Mouse (Mus musculus): ENCODE results near the gene Tbx2.

The Tbx2 gene

DNA sequence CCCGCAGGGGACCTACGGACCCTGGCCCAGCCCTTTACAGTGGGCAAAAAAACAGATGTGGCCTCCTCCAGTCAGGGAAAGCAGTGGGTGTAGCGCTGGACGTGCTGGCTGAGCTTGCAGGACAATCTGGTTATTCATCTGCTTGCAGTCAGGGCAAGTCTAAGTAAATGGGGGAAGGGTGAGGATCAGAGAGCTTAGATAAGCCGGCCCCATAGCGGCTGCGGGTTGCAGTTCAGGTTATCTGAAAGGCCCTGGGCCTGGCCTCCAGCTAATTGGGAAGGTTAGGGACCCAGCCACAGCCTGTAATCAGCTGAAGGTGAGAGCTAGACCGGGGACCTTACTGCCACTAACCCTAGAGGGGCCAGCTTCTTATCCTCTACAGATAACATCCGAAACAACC, 5.0 kb upstream of the Tbx2 start:
- no peak for DNase-seq

DNA sequence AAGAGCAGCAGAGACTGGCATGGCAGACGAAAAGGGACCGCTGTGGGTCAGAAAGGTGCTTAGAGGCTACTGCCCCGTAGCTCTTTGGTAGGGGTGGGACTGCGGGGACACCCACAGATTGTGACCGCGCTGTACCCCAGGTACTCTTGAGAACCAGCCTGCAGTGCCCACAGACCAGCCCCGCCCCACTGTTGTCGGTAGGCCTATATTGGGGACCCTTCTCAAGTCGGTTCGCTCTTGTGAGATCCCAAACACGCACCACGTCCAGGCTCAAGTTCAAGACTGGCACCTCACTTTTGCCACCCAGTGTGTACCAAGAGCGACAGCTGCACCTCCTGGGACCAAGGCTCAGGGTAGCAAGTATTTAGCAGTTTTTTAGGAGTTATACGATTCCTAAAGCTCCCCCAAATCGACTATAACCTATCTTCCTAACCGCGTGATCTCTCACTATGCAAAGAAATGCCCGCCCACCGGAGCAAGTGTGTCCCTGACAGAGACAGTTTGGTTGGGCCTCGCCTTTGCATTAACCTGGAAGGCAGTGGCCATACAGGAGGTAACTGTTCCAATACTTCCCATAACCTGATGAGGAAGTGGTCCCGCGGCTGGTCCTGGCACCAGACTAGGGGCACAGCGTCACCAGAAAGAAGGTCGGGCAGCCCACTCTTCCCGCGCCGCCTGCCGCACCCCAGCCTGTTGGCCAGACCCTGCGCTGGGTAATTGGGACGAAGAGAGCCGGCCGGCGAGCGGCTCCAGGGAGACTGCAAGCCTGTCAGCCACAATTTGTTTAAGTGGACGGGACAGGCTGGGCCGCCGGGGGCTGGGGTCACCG, 3.4 kb upstream of the Tbx2 start:
- peak in 1 of 2 experiments; percentile 29 for DNase-seq

DNA sequence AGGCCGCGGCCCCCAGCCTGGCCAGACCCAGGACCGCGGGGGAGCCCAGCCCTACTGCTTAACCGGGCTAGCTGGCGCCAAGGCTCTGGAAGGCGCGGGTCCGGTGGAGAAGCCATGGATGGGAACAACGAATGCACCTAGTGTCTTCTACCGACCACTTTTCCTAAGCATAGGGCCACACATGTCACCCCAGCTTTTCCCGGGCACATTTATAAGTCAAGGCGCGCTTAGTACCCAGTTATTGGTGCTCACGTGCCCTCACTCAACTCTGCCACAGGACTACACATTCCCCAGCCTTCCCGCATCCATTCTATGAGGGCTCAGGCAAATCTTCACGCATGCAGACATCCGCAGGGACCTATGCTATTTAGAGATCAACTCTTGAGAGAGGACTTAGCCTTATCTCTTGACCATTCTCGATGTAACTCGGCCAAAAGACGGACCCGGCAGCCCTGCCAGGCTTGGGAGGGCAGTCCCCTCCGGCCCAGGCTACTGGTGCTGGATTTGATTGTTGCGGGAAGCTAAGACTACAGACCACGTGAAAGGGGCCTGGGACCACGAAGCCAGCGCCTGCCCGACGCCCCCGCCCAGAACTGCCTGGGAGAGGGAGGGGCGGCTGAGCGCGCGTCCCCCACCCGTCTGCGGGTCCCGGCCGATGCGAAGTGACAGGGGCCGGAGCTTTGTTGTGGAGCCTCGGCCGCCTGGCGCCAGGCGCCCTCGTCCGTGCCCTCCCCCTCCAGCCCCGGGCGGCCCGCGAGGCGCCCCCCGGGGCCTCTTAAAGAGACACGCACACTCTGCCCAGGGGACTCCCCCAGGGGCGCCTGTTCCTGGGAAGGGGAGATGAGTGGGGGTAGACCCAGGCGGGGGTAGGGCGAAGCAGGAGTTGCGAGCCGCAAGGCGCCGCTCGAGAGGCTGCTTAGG, 2.6 kb upstream of the Tbx2 start:
- peak in 1 of 2 experiments; percentile 15 for DNase-seq

DNA sequence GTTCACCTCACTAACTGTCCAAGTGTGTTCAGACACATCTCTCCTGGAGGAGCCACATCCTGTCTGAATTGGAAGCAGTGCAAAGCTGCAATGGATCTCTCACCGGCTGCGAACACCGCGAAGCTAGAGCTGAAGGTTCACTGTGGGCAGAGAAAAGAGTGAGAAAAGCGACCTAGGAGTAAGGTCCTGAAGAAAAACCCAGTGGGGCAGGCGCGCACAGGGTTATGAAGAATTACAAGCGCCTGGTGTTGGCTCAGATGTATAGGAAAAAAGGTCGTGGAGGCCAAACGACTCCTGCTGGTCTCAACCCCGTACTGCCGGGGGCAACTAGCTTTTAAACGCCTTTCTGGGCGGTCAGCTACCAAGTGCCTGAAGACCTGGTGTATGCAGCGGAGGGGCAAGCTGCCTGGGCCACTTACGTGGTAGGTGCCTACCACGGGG, 1.4 kb upstream of the Tbx2 start:
- DNase-seq, result peak; percentile 29 to 37

DNA sequence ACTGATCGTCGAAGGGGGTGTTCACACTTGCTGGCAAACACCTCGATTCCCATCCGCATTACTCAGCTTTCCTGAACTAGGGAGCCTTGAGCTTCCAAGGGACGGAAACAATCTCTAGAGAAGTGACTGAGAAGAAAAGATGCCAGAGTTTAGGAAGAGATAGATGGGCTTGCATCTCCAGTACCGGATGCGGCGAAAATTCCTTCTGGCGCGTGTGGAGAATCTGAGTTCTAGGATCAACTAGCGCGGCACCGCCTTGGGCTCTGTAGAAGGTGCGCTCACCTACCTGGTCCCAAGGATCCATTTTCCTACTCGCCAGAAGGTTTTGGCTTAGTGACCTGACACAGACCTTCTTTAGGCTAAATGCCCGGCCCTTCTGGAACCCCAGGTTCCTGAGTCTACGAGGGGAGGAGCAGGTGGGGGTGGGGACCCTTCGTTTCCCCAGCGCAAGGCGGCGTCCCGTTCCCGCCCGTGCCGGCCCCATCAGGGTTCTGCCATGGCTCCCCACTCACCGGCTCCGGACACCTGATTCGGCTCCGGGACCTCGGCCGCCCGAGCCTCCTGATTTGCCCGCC, 608 bp upstream of the Tbx2 start:
- peak in 1 of 2 experiments; percentile 23 for DNase-seq

DNA sequence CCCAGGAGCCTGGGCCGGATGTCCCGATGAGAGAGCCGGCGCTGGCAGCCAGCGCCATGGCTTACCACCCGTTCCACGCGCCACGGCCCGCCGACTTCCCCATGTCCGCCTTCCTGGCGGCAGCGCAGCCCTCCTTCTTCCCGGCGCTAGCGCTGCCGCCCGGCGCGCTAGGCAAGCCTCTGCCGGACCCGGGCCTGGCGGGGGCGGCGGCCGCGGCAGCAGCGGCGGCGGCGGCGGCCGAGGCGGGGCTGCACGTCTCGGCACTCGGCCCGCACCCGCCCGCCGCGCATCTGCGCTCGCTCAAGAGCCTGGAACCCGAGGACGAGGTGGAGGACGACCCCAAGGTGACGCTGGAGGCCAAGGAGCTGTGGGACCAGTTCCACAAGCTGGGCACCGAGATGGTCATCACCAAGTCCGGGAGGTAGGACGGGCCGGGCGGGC, 750 bp downstream of the Tbx2 start:
- DNase-seq, result peak in 1 of 2 experiments; percentile 32

DNA sequence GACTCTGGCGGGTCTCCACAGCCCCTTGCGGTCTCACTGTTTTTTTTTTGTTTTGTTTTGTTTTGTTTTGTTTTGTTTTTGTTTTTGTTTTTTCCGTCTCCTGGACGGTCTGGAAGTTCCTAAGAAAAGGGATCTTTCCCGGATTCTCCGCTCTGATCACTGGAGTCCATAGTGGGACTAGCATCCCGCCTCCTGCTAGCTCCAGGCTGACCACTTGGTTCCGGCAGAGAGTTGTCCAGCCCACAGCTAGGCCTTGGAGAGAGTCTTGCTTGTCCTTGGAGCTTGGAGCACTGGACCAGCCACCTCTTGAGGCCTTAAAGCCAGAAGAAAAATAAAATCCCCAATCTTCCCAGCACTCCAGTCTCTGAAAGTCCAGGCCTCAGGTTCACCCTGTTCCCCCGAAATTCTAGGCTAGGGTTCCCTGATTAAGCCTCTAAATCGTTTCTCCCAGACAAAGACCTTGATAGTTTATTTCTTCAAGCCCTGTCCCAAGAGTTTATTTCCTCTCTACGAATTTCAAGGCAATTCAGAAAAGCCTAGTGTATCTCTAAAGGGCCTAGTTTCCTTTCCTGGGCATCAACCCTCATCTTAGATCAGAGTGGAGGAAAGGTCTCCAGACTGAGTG, 1.5 kb downstream of the Tbx2 start:
- DNase-seq, result peak in 1 of 2 experiments; percentile 25

DNA sequence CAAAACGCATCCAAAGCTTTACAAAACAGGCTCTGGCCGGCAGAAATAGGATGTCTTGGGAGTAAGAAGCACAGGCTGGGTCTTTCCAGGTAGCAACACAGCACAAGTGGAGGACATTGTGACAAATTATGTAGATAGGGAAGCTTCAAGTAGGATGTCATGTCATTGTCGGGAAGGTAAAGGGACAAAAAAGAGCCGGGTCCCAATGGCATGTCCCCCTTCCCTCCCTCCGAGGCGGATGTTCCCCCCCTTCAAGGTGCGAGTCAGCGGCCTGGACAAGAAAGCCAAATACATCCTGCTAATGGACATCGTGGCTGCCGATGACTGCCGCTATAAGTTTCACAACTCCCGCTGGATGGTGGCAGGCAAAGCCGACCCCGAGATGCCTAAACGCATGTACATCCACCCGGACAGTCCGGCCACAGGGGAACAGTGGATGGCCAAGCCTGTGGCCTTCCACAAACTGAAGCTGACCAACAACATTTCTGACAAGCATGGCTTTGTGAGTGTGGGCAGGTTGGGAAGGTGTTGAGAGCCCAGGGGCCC, 2.1 kb downstream of the Tbx2 start:
- peak; percentile 34 to 36 for DNase-seq

DNA sequence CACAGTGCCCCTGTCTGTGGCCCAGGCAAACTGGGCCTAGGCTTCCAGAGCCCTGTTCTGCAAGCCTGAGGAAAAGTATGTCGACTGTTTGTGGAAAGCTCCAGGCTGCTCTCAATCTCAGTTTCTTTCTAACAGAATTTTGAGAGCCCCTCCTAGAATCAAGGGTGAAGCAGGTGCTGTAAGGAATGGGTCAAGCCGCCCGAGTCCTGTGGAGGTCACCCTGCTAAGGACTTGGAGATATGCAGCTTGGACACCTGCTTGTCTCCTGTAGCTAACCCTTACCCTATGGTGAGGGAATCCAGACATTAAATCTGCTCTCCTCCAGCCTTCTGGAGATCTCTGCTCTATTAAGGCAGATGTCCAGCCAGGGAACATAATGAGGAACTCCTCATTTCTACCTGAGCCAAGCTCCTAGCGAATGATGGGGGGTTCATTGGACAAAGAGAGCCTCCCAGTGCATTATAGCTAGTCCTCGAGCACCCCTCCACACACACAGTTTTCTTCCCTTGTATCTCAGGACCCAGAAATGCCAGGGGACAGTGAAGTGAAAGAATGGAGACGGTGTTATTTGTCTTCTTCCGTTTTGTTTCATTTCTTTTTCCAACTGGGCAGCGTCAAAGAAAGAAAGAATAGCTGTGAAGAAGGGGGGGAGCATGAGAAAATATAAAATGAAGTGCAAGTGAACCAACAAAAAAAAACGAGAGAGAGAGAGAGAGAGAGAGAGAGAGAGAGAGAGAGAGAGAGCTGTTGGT, 2.8 kb downstream of the Tbx2 start:
- peak in 1 of 2 experiments; percentile 8 for DNase-seq

DNA sequence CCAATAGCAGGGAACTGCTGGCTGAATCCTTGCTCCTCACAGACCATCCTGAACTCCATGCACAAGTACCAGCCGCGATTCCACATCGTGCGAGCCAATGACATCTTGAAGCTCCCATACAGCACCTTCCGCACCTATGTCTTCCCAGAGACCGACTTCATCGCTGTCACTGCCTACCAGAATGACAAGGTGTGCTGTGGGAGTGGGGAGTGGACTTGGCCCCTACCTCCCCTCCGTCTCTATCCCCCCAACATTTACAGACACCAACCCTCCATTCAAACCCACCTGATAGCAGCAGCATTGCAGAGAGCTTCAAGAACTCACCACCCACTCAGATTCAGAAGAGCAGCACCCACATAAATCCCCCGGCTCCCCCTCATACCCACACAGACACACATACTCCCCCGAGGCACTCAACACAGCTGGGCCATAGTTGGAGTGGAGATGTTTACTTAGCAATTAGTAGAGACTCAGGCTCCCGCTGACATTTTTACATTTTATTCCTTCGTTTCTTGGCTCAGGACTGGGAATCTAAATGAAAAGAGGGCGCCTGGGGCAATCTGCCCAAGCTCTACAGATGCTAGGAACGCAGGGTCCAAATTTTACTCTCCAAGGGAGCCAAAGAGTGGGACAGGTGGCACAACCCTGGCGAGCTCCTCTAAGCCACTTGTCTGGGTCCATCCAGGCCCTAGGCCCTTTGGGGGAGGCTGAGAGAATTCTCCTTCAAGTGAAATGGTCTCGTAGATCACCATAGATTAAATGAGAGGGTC, 3.6 kb downstream of the Tbx2 start:
- DNase-seq, result peak in 1 of 2 experiments; percentile 23

DNA sequence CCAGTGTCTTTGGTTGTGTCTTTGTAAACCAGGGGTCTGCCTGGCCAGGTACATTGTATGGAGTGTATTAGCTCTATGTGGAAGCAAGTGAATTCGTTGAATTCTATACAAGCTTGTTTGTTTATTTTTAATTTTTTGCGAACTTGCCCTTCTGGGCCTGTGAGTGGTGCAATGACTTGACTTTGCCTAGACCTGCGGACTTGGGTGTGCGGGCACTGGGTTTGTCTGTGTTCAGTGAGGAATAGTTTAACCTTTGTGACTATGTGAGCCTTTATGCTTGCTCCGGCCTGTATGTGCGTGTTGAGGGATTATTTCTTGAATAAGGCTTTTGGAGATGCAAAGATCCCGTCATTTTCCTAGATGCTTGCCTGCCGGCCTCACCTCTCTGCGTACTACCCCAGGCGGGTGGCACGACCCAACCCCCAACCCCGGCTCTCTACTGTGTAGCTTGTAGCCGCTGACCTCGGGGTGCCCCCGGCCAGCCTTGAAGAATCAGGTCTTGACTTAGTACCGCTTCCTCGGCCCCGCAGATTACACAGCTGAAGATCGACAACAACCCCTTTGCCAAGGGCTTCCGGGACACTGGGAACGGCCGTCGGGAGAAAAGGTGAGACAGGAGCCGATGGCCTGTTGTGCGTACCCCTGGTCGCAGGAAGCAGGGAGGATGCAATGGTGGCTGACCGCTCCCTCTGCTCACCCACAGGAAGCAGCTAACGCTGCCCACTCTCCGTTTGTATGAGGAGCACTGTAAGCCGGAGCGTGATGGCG, 4.4 kb downstream of the Tbx2 start:
- DNase-seq, result peak; percentile 35 to 46

DNA sequence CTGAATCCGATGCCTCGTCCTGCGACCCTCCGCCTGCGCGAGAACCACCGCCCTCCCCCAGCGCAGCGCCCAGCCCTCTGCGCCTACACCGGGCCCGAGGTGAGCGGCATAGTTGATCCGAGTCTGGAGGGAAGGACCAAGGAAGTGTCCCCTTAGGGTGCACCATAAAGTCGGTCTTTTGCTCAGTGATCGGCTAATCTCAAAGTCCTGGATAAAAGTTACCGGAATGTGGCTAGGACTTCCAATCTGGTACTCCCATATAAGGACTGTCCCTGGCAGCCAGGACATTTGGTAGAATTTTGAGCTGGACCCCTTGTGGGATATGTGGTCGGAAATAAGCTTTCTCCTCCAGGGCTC, 4.9 kb downstream of the Tbx2 start:
- DNase-seq, result no peak

DNA sequence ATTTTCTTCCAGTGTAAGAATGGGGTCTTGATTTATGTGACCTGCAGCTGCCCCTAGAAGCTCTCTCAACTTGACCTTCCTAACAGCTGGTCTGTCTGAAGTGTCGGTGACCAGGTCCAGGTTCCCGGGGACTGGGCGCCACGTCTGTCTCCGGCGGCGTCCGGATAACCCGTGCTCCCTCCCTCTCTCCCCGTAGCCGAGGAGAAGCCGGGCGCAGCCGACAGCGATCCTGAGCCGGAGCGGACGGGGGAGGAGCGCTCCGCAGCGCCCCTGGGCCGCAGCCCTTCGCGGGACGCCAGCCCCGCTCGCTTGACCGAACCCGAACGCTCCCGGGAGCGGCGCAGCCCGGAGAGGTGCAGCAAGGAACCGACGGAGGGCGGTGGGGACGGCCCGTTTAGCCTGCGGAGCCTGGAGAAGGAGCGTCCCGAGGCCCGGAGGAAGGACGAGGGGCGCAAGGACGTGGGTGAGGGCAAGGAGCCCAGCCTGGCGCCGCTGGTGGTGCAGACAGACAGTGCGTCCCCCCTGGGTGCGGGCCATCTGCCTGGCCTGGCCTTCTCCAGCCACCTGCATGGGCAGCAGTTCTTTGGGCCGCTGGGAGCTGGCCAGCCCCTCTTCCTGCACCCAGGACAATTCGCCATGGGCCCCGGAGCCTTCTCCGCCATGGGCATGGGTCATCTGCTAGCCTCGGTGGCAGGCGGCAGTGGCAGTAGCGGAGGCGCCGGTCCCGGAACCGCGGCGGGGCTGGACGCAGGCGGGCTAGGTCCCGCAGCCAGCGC, 5.5 kb downstream of the Tbx2 start:
- DNase-seq, result peak in 1 of 2 experiments; percentile 30

DNA sequence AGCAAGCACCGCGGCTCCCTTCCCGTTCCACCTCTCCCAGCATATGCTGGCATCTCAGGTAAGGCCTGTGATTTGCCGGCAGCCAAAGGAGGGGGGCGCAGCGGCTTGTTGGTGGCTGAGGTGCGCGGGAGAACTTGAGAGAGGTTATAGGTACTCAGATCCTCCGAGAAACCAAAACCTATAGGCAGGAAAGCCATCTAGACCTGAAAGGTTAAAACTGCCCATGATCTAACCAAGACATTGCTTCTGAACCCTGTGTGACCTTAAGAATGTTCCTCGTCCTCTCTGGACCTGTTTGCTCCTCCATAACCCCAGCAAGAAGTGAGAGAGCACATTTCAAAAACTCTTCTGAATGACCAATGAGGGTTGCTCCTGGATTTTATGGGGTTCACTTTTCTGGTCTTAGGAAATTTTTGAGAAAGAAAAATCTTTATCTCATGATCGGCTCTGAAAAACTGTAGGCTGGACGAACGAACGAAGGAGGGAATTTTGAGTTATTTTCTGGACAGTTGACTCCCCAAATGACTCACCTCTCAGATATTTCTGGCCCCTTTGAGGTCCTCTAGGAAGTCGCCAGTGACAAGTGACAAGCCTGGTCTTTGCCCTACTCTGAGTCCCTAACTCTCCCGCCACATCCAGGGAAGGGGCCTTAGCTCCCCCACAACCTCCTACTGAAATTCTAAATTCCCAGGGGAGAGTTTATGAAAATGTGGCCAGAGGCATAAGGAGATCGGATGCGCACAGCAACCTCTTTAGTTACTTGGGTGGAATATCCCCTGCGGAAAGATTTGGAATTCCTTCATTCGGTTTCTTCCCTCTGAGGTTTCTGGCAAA, 6.3 kb downstream of the Tbx2 start:
- DNase-seq, result no peak

DNA sequence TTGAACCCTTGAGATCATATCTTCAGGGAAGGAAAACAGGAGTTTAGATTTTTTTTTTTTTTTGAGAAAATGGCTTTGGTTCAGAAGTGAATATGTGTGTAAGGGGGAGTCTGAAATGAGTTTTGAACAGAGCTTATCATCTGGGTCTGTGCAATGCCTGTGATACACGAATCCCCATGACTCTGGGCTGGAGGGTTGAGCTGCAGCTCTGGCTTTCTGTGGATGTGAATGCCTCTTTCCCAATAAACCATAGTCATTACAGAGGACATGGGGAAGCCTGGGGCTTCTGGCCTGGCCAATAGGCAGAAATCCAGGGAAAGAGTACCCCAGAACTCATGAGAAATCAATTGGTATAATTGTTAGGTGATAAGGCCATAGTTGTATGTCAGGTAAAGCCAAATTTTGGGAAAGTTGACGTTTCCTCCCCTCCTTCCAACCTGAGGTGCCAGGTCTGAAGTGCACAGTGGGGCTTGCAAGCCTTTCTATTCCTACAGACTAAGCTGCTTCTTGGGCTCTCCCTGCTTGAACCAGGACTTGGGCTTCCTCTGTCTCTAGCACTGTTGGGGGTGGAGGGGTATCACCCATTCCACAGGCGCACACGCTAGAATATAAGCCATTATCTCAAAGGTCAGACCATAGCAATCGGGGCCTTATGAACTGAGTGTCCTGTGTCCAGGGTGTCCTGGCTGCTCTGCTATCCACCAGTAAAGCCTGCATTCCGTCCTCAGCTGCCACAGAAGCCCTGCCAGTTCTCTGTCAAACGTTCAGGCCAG, 7.1 kb downstream of the Tbx2 start:
- peak in 1 of 2 experiments; percentile 14 for DNase-seq

DNA sequence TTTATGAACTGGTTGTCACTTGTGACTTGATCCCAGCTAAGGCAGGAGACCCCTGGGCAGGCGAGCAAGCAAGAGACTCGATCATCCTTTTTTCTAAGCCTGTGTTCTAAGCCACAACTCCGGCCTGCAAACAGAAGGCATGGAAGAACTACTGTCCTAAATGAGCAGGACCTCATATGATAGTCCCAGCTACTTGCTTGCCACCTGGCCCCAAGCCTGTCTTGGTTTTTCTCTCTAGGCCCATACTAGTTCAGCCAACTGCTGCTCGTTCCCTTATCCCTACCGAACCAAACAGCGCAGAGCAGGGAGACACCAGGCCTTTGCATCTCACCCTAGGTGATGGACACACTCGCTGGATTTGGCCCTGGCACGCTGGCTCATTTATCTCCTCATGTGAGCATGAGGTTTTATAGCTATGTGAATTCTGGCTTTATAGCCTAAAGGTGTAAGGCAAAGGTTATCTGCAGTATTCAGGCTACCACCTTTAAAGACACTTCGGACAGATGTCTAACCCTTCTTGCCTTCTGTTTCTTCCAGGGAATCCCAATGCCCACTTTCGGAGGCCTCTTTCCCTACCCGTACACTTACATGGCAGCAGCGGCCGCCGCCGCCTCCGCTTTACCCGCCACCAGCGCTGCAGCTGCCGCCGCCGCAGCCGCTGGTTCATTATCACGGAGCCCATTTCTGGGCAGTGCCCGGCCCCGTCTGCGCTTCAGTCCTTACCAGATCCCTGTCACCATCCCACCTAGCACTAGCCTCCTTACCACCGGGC, 7.9 kb downstream of the Tbx2 start:
- peak; percentile 36 to 42 for DNase-seq

DNA sequence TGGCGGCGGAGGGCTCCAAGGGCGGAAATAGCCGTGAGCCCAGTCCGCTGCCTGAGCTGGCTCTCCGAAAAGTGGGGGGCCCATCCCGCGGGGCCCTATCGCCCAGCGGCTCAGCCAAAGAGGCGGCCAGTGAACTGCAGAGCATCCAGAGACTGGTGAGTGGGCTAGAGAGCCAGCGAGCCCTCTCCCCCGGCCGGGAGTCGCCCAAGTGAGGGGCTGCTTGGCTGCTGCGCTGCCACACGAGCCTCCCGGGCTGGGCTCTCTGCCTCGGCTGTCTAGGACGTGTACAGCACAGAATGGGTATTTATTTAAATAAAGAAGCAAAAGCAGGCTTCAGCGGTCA, 8.4 kb downstream of the Tbx2 start:
- DNase-seq, result peak; percentile 39 to 43
